Mouse (Mus musculus): Measurements from ENCODE around the gene Dlx3.

The Dlx3 gene

GRCm38 (mm10) chr11:95125366-95125948, 5.5 kb downstream of the Dlx3 start:
- DNase-seq = no peak

DNA sequence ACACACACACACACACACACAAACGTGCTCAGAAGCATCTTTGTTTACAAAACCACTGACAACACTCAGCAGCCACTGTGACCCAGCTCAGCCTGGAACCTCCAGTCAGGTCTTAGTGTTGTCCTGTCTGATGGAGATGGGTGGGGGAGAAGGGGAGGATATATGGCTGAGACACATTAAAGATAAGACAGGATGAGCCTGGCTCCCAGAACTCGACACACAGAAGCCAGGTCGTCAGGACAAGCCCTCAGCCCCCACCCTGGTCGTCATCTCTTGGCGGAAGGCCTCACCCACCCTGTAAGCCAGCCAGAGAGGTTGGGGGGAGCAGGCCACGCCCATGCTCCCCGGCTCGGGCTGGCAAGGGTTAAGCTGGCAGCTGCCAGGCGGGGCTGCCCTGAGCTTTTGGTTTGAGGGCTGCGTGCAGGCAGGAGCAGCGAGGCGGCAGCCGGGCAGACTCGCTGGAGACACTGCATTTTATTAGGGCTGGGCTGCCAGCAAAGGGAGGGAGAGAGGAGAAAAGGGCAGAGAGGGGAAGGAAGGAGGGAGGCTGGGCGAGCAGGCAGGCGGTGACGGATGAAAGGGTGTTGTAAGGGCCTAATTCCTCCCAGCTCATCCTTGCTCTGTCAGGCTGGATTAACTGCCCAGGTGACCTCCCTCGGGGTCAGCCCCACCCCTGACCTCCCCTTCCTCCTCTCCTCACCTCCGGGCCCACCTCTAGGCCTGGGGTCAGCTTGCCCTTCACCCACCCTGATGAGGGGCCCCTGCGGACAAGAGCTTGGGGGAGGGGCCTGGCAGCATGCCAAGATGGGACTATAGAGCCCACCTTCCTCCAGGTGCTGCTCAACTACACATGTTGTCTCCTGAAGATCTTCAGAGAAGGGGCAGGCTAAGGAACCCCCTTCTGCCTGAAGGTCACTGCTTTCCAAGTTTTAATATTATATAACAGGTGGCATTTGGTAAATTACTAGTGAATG, 6.6 kb downstream of the Dlx3 start:
- no peak for DNase-seq

DNA sequence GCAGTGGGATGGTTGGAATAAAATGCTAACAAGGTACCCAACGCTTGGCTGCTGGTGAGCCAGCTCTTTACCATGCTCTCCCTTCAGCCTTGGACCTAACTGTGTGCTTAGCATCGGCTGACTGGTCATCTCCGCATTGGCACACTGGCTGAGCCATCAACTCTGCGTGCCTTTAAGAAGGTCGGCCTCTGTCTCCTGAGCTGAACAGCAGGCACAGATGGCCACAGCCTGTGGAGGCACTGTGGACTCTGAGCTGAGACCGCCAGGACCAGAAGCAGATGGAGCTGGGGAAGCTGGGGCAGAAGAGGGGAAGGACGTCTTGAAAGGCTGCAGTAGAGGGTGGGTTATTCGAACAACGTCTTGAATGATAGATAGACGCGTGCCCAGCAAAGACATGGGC, 8.4 kb downstream of the Dlx3 start:
- no peak for DNase-seq

GRCm38 (mm10) chr11:95130668-95131252, 10.8 kb downstream of the Dlx3 start:
- no peak for DNase-seq

DNA sequence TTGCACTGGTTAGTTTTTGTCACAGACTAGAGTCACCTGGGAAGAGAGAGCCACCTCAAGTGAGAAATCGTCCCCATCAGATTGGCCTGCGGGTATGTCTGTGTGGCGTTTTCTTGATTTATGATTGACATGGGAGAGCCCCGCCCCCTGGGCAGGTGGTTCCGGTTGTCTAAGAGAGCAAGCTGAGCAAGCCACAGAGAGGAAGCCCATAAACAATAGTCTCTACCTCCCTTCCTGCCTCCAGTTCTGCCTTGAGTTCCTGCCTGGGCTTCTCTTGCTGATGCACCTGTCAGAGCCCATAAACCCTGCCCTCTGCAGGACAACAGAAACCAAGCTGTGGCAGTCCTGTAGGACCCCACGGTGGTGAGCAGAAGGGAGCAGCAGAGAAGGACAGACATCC, 13.4 kb downstream of the Dlx3 start:
- no peak for DNase-seq

DNA sequence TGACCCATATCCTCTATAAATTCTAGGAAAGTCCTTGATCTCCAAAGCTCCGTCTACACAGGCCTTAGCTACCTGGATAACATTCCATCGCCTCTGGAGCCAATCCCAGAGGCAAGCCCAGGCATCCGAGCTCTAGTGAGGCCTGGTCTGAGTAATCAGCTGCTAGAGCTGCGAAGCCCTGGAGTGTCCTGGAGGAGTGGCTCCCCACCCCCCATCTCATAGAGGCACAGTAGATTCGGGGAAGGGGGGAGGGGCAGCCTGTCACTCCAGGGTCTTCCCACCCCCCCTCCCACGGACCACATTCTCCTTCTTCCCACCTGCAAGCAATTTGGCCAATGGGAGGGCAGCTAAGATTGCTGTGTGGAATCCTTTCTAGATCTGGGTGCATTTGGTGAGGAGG, 17.4 kb downstream of the Dlx3 start:
- DNase-seq = no peak

DNA sequence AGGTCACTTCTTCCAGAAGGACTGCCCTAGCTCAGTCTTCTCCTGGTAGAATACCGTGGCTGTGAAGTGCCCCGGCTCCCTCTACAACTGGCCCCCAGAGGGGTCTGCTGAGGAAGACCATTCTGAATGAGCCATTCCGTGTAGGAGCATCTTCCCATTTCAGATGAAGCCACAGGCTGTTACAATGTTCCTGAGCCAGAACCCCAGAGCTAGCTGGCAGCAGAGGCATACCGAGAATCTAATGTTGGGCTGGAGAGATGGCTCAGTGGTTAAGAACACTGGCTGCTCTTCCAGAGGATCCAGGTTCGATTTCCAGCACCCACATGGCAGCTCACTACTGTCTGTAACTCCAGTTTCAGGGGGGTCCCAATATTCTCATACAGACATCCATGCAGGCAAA, 20.0 kb downstream of the Dlx3 start:
- DNase-seq = no peak

- no peak for DNase-seq
Observed at GRCm38 (mm10) chr11:95142258-95142657, 22.3 kb downstream of the Dlx3 start.

GRCm38 (mm10) chr11:95142980-95143575, 23.2 kb downstream of the Dlx3 start:
- DNase-seq = peak; percentile 8

- DNase-seq = no peak
Observed at GRCm38 (mm10) chr11:95143663-95144062, 23.7 kb downstream of the Dlx3 start.

GRCm38 (mm10) chr11:95144091-95144945, 24.4 kb downstream of the Dlx3 start:
- DNase-seq = no peak

DNA sequence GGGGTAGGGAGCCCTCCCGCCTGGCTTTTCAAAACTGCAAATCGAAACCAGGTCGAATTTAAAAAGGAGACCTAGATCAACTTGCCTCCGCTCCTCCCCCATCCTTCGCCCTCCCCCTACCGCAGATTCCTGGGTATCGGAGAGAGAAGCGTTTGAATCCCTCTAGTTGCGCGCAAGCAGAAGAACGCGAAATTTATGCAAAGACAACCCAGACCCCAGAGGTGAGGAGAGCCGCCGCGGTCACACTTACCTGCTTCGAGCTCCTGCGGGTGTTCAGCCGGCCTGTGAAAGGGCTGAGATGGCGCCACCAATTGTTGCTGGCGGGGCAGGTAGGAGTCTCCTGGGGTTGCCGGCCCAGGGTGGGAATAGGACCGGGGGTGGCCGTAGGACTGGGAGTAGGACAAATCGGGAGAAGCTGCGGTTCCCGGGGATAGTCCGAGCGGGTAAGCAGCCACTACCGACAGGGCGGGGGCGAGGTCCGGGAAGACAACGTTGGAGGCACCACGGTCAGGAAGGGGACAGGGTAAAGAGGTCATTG, 25.1 kb downstream of the Dlx3 start:
- DNase-seq = peak; percentile 7

GRCm38 (mm10) chr11:95145851-95146403, 26.0 kb downstream of the Dlx3 start, which contains the start of gene Dlx4:
Gene Dlx4, minus strand, starts transcription at chr11:95146263.
- peak; percentile 63 for DNase-seq

DNA sequence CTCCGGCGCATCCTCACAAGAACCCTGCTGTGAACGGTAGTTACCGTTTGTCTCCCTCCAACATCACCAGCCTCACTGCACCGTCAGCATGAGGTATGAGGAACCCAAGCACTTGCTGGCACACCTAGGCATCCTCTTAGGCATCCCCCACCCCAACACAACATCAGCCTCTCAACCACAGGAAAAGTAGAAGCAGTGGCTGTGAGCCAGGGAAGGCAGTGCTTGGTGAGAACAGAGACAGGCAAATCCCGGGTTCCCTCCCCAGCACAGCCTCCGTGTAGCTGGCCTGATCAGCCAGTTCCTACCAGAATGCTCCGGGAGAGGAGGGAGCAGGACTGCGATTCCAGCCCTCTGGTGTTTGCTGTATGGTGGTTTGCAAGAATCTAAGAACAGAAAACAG, 28.8 kb downstream of the Dlx3 start:
- DNase-seq = no peak

- DNase-seq = no peak
Observed at GRCm38 (mm10) chr11:95149462-95150268, 29.7 kb downstream of the Dlx3 start.

GRCm38 (mm10) chr11:95150269-95151049, 30.5 kb downstream of the Dlx3 start:
- DNase-seq = no peak

DNA sequence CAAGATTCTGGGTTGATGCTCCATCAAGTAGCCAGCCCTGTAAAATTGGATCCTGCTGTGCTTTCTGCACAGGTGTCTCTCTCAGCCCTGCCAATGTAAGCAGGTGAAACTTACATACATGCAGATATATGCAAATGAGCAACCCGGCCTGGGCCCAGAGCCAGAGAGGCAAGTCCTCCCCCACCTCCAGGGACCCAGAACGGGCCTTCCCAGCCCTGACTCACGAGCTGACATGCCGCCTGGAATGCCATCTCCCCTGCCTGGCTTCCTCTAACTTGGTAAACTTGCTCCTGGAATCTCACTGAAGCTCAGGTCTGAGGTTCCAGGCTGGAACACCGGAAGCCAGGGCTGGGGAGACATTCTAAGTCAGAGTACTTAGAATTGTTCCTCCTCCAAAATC, 33.2 kb downstream of the Dlx3 start:
- no peak for DNase-seq

DNA sequence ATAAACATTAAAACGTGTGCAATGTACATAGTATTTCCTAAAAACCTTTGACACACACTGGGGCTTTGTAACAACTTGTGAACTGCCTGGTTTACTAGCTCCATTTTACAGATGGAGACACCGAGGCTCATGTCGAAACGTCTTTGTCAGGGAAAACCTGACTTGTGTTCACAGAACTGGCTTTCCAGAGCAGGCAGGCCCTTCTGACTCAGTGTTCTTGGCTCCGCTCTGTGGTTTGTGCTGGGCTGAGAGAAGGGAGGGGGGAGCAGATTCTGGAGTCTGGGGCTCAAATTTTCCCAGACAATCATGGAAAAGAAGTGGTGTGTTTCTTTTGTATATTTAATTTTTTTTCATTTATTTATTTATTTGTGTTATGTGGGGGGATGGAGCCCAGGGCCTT, 33.8 kb downstream of the Dlx3 start:
- DNase-seq = no peak

DNA sequence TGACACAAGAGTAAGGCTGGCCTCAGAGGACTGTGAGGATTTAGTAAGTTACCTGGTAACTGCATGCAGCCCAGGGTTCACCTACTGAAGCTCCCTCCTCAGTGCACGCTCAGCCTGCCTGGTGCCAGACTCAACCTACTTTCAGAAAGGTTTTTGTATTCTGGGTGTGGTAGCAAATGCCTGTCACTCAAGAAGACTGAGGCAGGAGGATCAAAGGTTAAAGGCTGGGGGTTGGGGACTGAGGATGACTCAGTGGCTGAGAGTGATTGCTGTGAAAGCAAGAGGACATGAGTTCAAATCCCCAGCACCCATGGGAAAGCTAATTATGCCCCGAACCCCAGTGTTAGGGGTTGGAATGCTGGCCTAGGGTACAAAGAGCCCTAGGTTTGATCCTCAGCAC, 35.6 kb downstream of the Dlx3 start:
- DNase-seq = no peak

- DNase-seq = no peak
Observed at GRCm38 (mm10) chr11:95157356-95157755, 37.4 kb downstream of the Dlx3 start.

Data from lung, postnatal 36 days (tissue).